Mouse (Mus musculus) cerebellum, postnatal 25 days (tissue): ENCODE measurements at regions not wholly inside any gene's neighbourhood (a gene's known extent, or its start where the extent isn't known, plus 50 kb on each side); places are given as distances from the start of the nearest gene placed in this dataset.

Experiments used
- DNase-seq, 2 experiments: peaks; one replicate each; pipeline ENCODE4 v3.0.0; 2021; ENCODE audit warnings: mixed read lengths in 2 of 2

- DNase-seq = peak in 1 of 2 experiments; percentile 7
Measured at GRCm38 (mm10) chr16:87645526-87646434, 53.0 kb upstream of the Bach1 start.

- DNase-seq = no peak
Measured at GRCm38 (mm10) chr16:87646435-87647062, 52.2 kb upstream of the Bach1 start.
